Mouse (Mus musculus): ENCODE data around the gene Grm7. TPM values are rescaled to one million over a fixed set of nuclear protein-coding genes. Genes with fewer than 3 reads are reported as not detected.

Grm7 gene
- polyA plus RNA-seq, 1 experiment from 2014 or later = 0.57 TPM

DNA sequence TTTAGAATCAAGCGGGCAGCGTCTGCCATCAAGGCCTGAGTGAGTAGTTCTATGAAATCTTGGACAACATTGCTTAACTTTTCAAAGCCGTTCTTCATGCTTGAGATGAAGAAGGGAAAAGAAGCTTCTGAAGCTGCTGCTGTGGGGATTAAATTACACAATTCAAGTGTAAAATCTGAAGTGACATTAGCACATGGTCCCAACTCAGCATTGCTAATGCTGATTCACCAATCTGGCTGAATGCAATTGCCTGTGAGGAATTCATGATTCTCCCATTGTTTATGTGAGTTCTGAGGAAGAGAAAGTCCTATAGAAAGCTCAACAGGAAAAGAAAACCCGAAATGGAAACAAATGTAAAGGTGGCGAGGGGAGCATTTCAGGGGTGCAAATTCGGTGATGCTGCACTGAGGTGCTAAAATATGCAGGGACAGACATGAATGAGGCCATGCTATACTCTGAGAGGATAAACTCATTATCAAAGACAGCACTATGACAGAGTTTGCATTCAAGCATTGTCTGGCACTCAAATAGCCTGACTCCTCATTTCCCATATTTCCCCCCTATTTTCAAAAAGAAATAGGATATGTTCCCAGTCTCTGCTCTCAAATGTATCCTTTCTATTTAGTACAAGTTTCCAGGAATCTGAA is 575.8 kb downstream of the Grm7 start:
- Histone ChIP-seq H3K4me3 (no peak overlapping the region), H3K27ac (no peak overlapping the region), H3K4me1 (replicated peaks) (no peaks in the 10 kb centered on the region), H3K9me3 (replicated peaks) (no peaks in the 10 kb centered on the region), H3K36me3 (no peaks in the 10 kb centered on the region), H3K27me3 (no peaks in the 10 kb centered on the region), H3K9ac (no peak overlapping the region), H3K4me2 (no peak overlapping the region)
- 70% methylated on average over 6 of the region's 6 CpGs for WGBS
- ATAC-seq (replicated peaks; ENCODE audit: insufficient number of reproducible peaks, insufficient read depth, low FRiP score, low read depth) = no peak

GRCm38 (mm10) chr6:111255215-111255614 is 609.8 kb downstream of the Grm7 start:
- no peak overlapping the region for H3K4me2 ChIP-seq
- no peak for ATAC-seq (replicated peaks; ENCODE audit: insufficient number of reproducible peaks, insufficient read depth, low FRiP score, low read depth)
- H3K4me1 ChIP-seq (replicated peaks) = no peaks in the 10 kb centered on the region
- no peak overlapping the region for H3K9ac ChIP-seq
- no peak overlapping the region for H3K27ac ChIP-seq
- 49% methylated on average over 5 of the region's 5 CpGs for WGBS
- no peaks in the 10 kb centered on the region for H3K9me3 ChIP-seq (replicated peaks)
- H3K4me3 ChIP-seq = no peak overlapping the region
- no peaks in the 10 kb centered on the region for H3K27me3 ChIP-seq
- no peaks in the 10 kb centered on the region for H3K36me3 ChIP-seq

- Histone ChIP-seq H3K4me1 (replicated peaks) (no peaks in the 10 kb centered on the region), H3K9me3 (replicated peaks) (no peaks in the 10 kb centered on the region), H3K27ac (no peak overlapping the region), H3K4me2 (no peak overlapping the region), H3K36me3 (no peaks in the 10 kb centered on the region), H3K9ac (no peak overlapping the region), H3K4me3 (no peak overlapping the region), H3K27me3 (no peaks in the 10 kb centered on the region)
- no peak for ATAC-seq (replicated peaks; ENCODE audit: insufficient number of reproducible peaks, insufficient read depth, low FRiP score, low read depth)
- WGBS = 81% methylated on average over 3 of the region's 3 CpGs
These were observed 611.6 kb downstream of the Grm7 start for GRCm38 (mm10) chr6:111256939-111257338.

DNA sequence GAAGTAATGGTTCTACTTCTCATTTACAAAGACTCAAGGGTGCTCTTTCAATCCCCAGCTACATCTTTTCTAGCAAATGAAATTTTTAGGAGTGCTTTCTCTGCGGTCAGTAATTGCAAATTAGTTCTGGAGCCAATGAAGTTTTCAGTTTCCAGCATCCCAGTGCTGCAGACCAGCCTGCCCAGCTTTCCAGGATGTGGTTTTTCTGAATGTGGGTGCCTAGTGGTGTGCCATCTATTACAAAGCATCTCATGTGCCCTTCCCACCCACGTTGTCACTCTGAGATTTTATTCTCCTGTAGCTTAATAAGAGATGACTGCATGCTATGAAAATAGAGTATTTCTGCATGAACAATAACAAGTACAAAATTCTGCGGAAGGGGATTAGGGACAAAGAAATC is 612.9 kb downstream of the Grm7 start:
- Histone ChIP-seq H3K27ac (no peak overlapping the region), H3K4me1 (replicated peaks) (no peaks in the 10 kb centered on the region), H3K36me3 (no peaks in the 10 kb centered on the region), H3K4me2 (no peak overlapping the region), H3K9me3 (replicated peaks) (no peaks in the 10 kb centered on the region), H3K27me3 (no peaks in the 10 kb centered on the region), H3K9ac (no peak overlapping the region), H3K4me3 (no peak overlapping the region)
- no peak for ATAC-seq (replicated peaks; ENCODE audit: insufficient number of reproducible peaks, insufficient read depth, low FRiP score, low read depth)
- WGBS = 72% methylated on average over 3 of the region's 3 CpGs

DNA sequence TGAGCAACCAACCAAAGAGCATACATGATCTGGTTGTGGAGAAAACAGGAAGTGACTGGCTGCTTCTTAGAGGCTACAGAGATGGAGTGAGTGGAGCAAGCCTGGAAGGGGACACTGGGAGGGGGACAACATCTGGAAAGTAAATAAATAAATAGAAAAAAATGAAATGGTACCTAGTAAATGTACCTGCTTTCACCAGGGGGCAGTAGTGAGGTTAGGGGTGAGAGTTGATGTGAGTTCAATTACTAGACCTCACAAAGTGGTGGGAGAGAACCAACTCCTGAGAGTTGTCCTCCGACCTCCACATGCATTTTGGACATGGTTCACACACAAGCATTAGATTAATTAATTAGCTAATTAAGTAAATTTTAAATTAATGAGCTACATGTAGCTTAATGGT is 615.8 kb downstream of the Grm7 start:
- 79% methylated on average over 1 of the region's 1 CpGs for WGBS
- Histone ChIP-seq H3K4me2 (no peak overlapping the region), H3K27me3 (no peaks in the 10 kb centered on the region), H3K36me3 (no peaks in the 10 kb centered on the region), H3K27ac (no peak overlapping the region), H3K9me3 (replicated peaks) (no peaks in the 10 kb centered on the region), H3K9ac (no peak overlapping the region), H3K4me1 (replicated peaks) (no peaks in the 10 kb centered on the region), H3K4me3 (no peak overlapping the region)
- no peak for ATAC-seq (replicated peaks; ENCODE audit: insufficient number of reproducible peaks, insufficient read depth, low FRiP score, low read depth)

- Histone ChIP-seq H3K36me3 (no peaks in the 10 kb centered on the region), H3K27me3 (no peaks in the 10 kb centered on the region), H3K4me3 (no peak overlapping the region), H3K9ac (no peak overlapping the region), H3K4me2 (no peak overlapping the region), H3K4me1 (replicated peaks) (no peaks in the 10 kb centered on the region), H3K27ac (no peak overlapping the region), H3K9me3 (replicated peaks) (no peaks in the 10 kb centered on the region)
- ATAC-seq (replicated peaks; ENCODE audit: insufficient number of reproducible peaks, insufficient read depth, low FRiP score, low read depth) = no peak
- 42% methylated on average over 4 of the region's 4 CpGs for WGBS
These were observed 631.3 kb downstream of the Grm7 start for GRCm38 (mm10) chr6:111276657-111277056.

DNA sequence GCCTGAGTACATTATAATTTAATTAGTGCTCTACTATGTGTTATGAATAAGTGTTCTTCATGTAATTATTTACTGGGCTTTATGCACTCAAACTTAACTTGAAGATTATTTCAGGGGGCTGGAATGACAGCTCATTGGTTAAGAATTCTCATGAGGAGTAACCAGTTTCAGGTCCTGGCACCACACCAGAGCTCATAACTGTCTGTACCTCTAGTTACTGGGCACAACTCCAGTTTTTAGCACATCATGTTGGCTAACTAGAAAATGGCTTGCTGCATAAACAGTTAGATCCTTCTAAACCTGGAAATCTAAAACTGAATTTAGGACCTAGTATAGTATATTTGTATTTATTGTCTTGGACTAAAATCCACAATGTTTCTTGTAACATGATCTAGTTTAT is 633.1 kb downstream of the Grm7 start:
- Histone ChIP-seq H3K36me3 (no peaks in the 10 kb centered on the region), H3K27ac (no peak overlapping the region), H3K4me3 (no peak overlapping the region), H3K27me3 (no peaks in the 10 kb centered on the region), H3K9me3 (replicated peaks) (no peaks in the 10 kb centered on the region), H3K4me2 (no peak overlapping the region), H3K4me1 (replicated peaks) (no peaks in the 10 kb centered on the region), H3K9ac (no peak overlapping the region)
- ATAC-seq (replicated peaks; ENCODE audit: insufficient number of reproducible peaks, insufficient read depth, low FRiP score, low read depth) = no peak

GRCm38 (mm10) chr6:111293505-111294001 is 648.2 kb downstream of the Grm7 start:
- Histone ChIP-seq H3K9ac (no peak overlapping the region), H3K27me3 (no peaks in the 10 kb centered on the region), H3K4me3 (no peak overlapping the region), H3K4me2 (no peak overlapping the region), H3K4me1 (replicated peaks) (no peaks in the 10 kb centered on the region), H3K9me3 (replicated peaks) (no peaks in the 10 kb centered on the region), H3K27ac (no peak overlapping the region), H3K36me3 (no peaks in the 10 kb centered on the region)
- ATAC-seq (replicated peaks; ENCODE audit: insufficient number of reproducible peaks, insufficient read depth, low FRiP score, low read depth) = no peak
- 66% methylated on average over 5 of the region's 5 CpGs for whole genome bisulfite sequencing

- Histone ChIP-seq H3K9me3 (replicated peaks) (no peaks in the 10 kb centered on the region), H3K27me3 (no peaks in the 10 kb centered on the region), H3K4me2 (no peak overlapping the region), H3K9ac (no peak overlapping the region), H3K4me1 (replicated peaks) (no peaks in the 10 kb centered on the region), H3K4me3 (no peak overlapping the region), H3K36me3 (no peaks in the 10 kb centered on the region), H3K27ac (no peak overlapping the region)
- whole genome bisulfite sequencing = 71% methylated on average over 3 of the region's 3 CpGs
- ATAC-seq (replicated peaks; ENCODE audit: insufficient number of reproducible peaks, insufficient read depth, low FRiP score, low read depth) = no peak
These were observed 658.7 kb downstream of the Grm7 start for GRCm38 (mm10) chr6:111303912-111304555.

DNA sequence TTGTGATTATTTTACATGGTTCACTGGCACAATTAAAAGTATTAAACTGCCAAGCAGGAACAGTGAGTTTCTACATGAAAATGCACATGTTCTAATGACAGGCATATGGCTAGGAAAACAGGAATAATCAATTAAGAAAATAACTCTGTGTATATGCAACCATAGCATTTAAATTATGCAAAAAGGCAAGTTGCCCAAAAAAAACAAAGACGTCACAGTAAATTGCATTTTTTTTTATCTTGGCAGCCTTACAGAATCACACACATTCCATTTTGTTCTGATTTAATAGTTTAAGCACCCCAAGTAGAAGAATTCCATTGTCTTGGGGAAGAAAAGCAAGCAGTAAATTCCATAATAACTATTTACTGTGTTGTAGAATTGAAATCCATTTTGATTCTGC is 716.3 kb downstream of the Grm7 start:
- no peak overlapping the region for H3K4me2 ChIP-seq
- H3K36me3 ChIP-seq = no peaks in the 10 kb centered on the region
- no peaks in the 10 kb centered on the region for H3K4me1 ChIP-seq (replicated peaks)
- H3K27me3 ChIP-seq = no peaks in the 10 kb centered on the region
- no peaks in the 10 kb centered on the region for H3K9me3 ChIP-seq (replicated peaks)
- no peak overlapping the region for H3K4me3 ChIP-seq
- no peak for ATAC-seq (replicated peaks; ENCODE audit: insufficient number of reproducible peaks, insufficient read depth, low FRiP score, low read depth)
- H3K9ac ChIP-seq = no peak overlapping the region
- H3K27ac ChIP-seq = no peak overlapping the region
- WGBS = 53% methylated on average over 1 of the region's 1 CpGs

DNA sequence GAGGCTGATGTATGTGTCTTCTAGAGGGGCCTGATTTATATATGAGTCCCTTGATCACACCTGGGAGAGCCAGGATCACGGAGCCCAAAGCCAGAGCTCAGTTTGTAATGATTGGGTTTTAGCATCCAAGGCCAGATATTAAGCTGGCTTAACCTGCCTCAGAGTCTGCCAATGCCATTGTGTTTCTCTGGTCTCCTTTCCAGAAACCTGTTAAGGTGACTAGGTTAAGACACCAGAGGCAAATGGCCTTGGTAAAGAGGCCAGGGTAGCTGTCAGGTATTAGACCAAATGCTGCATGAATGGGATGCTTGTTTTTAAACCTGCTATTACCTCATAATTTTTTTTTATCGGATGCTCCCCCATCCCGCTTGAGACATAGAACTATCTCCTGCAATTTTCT is 722.7 kb downstream of the Grm7 start:
- Histone ChIP-seq H3K9ac (no peak overlapping the region), H3K4me3 (no peak overlapping the region), H3K4me2 (no peak overlapping the region), H3K27ac (no peak overlapping the region), H3K4me1 (replicated peaks) (no peaks in the 10 kb centered on the region), H3K36me3 (no peaks in the 10 kb centered on the region), H3K9me3 (replicated peaks) (no peaks in the 10 kb centered on the region), H3K27me3 (no peaks in the 10 kb centered on the region)
- no peak for ATAC-seq (replicated peaks; ENCODE audit: insufficient number of reproducible peaks, insufficient read depth, low FRiP score, low read depth)
- WGBS = 83% methylated on average over 3 of the region's 3 CpGs

DNA sequence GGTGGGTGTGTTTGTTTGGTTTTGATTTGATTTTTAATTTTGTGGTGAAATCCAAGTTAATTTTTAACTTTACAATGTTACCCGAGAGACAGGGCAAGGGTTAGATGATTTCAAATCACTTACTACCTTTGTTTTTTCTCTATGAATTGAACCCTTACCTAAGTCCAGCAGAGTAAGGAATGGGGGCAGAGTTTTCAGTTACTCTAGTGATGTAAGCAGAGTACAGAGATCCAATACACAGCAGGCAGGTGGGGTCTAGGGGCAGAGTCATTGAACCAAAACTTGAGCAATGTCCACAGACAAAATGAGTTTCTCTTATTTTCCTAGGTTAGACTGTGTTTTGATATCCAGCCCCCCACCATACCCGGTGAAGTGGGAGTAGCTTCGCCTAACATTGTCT is 723.2 kb downstream of the Grm7 start:
- Histone ChIP-seq H3K4me3 (no peak overlapping the region), H3K4me2 (no peak overlapping the region), H3K9me3 (replicated peaks) (no peaks in the 10 kb centered on the region), H3K4me1 (replicated peaks) (no peaks in the 10 kb centered on the region), H3K36me3 (no peaks in the 10 kb centered on the region), H3K9ac (no peak overlapping the region), H3K27me3 (no peaks in the 10 kb centered on the region), H3K27ac (no peak overlapping the region)
- ATAC-seq (replicated peaks; ENCODE audit: insufficient number of reproducible peaks, insufficient read depth, low FRiP score, low read depth) = no peak
- 75% methylated on average over 3 of the region's 3 CpGs for WGBS

Measured in heart, embryonic 15.5 days (tissue).